Mouse (Mus musculus) ES-Bruce4 (cell line): ENCODE data around the gene Vmn1r183.

Source experiments
- CTCF ChIP-seq: IDR thresholded peaks from one replicate; pipeline ENCODE4 v1.8.1; 2011; ENCODE audit warnings: low read depth, low read length
- EP300 ChIP-seq: IDR thresholded peaks from 2 replicates; pipeline ENCODE4 v1.6.1; 2011; ENCODE audit warnings: low read depth, low read length; ENCODE audit not compliant: insufficient read depth
- POLR2A ChIP-seq: IDR thresholded peaks from one replicate; pipeline ENCODE4 v1.8.1; 2011; ENCODE audit warnings: low read length; ENCODE audit not compliant: insufficient read depth

- no peak for TF ChIP-seq CTCF
- no peak for TF ChIP-seq POLR2A
- no peak for TF ChIP-seq EP300
Observed at GRCm38 (mm10) chr7:24105144-24105703, 52.2 kb downstream of the Vmn1r183 start.
